Mouse (Mus musculus) cortical plate, adult 2 months (tissue): ENCODE measurements at regions not wholly inside any gene's neighbourhood (a gene's known extent, or its start where the extent isn't known, plus 50 kb on each side); places are given as distances from the start of the nearest gene placed in this dataset.
"Not testable (repeated sequence)": the region's sequence is repeated elsewhere in the genome, so short reads cannot be mapped to it uniquely, and the experiment has no call there.

Experiments
- CTCF ChIP-seq: fragments of 200-500 bp; IDR thresholded peaks from 2 replicates; pipeline ENCODE4 v1.5.1; 2011; ENCODE audit warnings: mild to moderate bottlenecking, control low read depth, low read length; ENCODE audit not compliant: insufficient read depth; ENCODE audit errors: extremely low read depth
- POLR2A ChIP-seq: fragments of 200-500 bp; IDR thresholded peaks from 2 replicates; pipeline ENCODE4 v1.6.1; 2011; ENCODE audit warnings: mild to moderate bottlenecking, low read length, control low read depth; ENCODE audit not compliant: insufficient read depth; ENCODE audit errors: extremely low read depth

DNA sequence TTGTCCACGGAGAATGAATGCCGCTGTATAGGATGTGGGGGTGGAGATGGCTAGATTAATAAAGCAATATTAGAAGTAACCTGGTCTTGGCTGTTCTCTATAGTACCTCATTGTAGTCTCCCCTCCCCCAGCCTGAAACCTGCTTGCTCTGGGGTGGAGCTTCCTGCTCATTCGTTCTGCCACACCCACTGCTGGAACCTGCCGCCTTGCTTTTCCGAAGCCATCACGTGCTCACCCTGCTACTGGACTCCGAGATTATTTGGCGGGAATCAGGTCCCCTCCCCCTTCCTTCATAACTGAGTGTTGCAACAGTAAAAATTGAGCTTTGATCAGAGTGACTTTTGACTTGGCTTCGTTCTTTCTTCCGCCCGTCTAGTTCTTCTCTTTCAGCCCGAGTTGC is 112.5 kb upstream of the Daam1 start:
- TF ChIP-seq POLR2A, CTCF: not testable (repeated sequence)
